Mouse (Mus musculus) limb, embryonic 12.5 days (tissue): ENCODE measurements around the gene Ccdc51. TPM values are rescaled to one million over a fixed set of nuclear protein-coding genes. Genes with fewer than 3 reads are reported as not detected.

Source experiments
- ATAC-seq: fragments of 200-750 bp; cut with Nextera tagmentation; 2 replicates; pipeline ENCODE4 v1.8.0; 2017; ENCODE audit warnings: low read depth, moderate TSS enrichment; ENCODE audit not compliant: insufficient number of reproducible peaks, insufficient read depth, low FRiP score, low TSS enrichment
- H3K27ac ChIP-seq: fragments of 300-500 bp; sonication (generic); 2 replicates; pipeline ENCODE4 v1.5.1; 2016; ENCODE audit warnings: mild to moderate bottlenecking, moderate library complexity
- H3K27me3 ChIP-seq: fragments of 300-500 bp; sonication (generic); 2 replicates; pipeline ENCODE4 v1.6.1; 2016; ENCODE audit warnings: mild to moderate bottlenecking, moderate library complexity
- H3K36me3 ChIP-seq: fragments of 300-500 bp; sonication (generic); 2 replicates; pipeline ENCODE4 v1.6.1; 2016; ENCODE audit warnings: mild to moderate bottlenecking, moderate library complexity
- H3K4me1 ChIP-seq: fragments of 300-500 bp; sonication (generic); replicated peaks from 2 replicates; pipeline ENCODE4 v1.6.1; 2016
- H3K4me2 ChIP-seq: fragments of 300-500 bp; sonication (generic); 2 replicates; pipeline ENCODE4 v1.6.1; 2016; ENCODE audit warnings: mild to moderate bottlenecking, moderate library complexity
- H3K4me3 ChIP-seq: fragments of 300-500 bp; sonication (generic); replicated peaks from 2 replicates; pipeline ENCODE4 v1.5.1; 2016; ENCODE audit warnings: mild to moderate bottlenecking
- H3K9ac ChIP-seq: fragments of 300-500 bp; sonication (generic); replicated peaks from 2 replicates; pipeline ENCODE4 v1.6.1; 2016; ENCODE audit warnings: mild to moderate bottlenecking, moderate library complexity
- H3K9me3 ChIP-seq: fragments of 300-500 bp; sonication (generic); 2 replicates; pipeline ENCODE4 v1.6.1; 2016; ENCODE audit warnings: mild to moderate bottlenecking, moderate library complexity
- WGBS: fragments of 180-500 bp; shearing (Covaris S2); methylation state at CpG from one replicate; pipeline ENCODE4 v1.1.7; 2016; 5-methylcytosine and 5-hydroxymethylcytosine counted together
- polyA plus RNA-seq: library from polyadenylated mRNA; unstranded; fragments of >200 nt; fragmentation: Nextera tagmentation; extraction: Ambion mirVana; gene quantifications from 2 replicates; pipeline ENCODE4 v1.2.1, GENCODE M21; 2016

Ccdc51 gene
- polyA plus RNA-seq, 1 experiment from 2014 or later = 12.8 TPM

- no peak for ATAC-seq
- no peaks in the 10 kb centered on the region for H3K9me3 ChIP-seq
- peak overlapping the region; percentile 100 for H3K27ac ChIP-seq
- peak overlapping the region; percentile 77 for H3K4me3 ChIP-seq
- no peaks in the 10 kb centered on the region for H3K27me3 ChIP-seq
- WGBS = 92% methylated on average over 8 of the region's 8 CpGs
- peaks cover 45% of the 10 kb centered on the region for H3K36me3 ChIP-seq
- H3K4me2 ChIP-seq = peak overlapping the region; percentile 93
- H3K4me1 ChIP-seq = peaks cover 50% of the 10 kb centered on the region
- H3K9ac ChIP-seq = no peak overlapping the region; the same call in 1 of the 2 replicates
Measured at GRCm38 (mm10) chr9:109098366-109098765, 16.1 kb downstream of the Ccdc51 start.

DNA sequence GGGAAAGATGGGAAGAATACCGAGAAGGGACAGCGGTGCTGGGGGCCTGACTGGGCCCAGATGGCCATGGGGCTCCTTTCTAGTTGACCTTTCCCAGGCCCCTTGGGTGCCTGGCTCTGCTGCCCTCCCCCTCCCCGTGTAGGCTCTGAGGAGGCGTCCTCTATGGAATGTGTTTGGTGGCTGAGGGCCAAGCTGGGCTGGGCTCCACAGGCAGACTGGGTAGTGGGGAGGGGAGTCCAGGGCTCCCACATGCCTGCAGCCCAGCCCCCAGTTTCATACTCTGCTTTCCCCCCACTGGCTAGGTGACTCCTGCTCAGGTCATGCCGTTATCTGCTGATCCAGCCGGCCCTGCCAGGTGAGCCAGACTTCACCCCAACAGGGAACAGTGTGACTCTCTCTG is 16.7 kb downstream of the Ccdc51 start:
- Histone ChIP-seq H3K4me2 (peak overlapping the region; percentile 93), H3K36me3 (peaks cover 51% of the 10 kb centered on the region), H3K4me3 (peak overlapping the region; percentile 11; the same call in 1 of the 2 replicates), H3K27me3 (no peaks in the 10 kb centered on the region), H3K4me1 (peaks cover 45% of the 10 kb centered on the region), H3K27ac (peak overlapping the region; percentile 100), H3K9ac (peak overlapping the region; percentile 42), H3K9me3 (no peaks in the 10 kb centered on the region)
- WGBS = 57% methylated on average over 5 of the region's 6 CpGs
- ATAC-seq = no peak

DNA sequence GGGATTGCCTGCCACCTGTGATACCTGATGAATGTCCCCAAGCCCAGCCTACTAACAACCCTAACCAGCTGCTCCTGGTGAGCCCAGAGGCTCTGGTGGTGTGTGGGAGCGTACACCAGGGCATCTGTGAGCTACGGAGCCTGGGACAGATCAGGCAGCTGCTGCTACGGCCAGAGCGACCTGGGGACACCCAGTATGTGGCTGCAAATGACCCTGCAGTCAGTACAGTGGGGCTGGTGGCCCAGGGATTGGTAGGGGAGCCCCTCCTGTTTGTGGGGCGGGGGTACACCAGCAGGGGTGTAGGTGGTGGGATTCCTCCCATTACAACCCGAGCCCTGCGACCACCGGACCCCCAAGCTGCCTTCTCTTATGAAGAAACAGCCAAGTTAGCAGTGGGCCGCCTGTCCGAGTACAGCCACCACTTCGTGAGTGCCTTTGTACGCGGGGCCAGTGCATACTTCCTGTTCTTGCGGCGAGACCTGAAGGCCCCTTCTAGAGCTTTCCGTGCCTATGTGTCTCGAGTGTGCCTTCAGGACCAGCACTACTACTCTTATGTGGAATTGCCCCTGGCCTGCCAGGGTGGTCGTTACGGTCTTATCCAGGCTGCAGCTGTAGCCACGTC is 18.1 kb downstream of the Ccdc51 start:
- no peaks in the 10 kb centered on the region for H3K9me3 ChIP-seq
- H3K27me3 ChIP-seq = no peaks in the 10 kb centered on the region
- ATAC-seq = no peak
- no peak overlapping the region for H3K4me3 ChIP-seq
- WGBS = 85% methylated on average over 20 of the region's 20 CpGs
- H3K4me2 ChIP-seq = no peak overlapping the region
- H3K9ac ChIP-seq = no peak overlapping the region
- peaks cover 44% of the 10 kb centered on the region for H3K4me1 ChIP-seq
- 0 out of 2 replicates have a peak overlapping the region, but pooled peaks have one; percentile 23 for H3K27ac ChIP-seq
- H3K36me3 ChIP-seq = peaks cover 65% of the 10 kb centered on the region

DNA sequence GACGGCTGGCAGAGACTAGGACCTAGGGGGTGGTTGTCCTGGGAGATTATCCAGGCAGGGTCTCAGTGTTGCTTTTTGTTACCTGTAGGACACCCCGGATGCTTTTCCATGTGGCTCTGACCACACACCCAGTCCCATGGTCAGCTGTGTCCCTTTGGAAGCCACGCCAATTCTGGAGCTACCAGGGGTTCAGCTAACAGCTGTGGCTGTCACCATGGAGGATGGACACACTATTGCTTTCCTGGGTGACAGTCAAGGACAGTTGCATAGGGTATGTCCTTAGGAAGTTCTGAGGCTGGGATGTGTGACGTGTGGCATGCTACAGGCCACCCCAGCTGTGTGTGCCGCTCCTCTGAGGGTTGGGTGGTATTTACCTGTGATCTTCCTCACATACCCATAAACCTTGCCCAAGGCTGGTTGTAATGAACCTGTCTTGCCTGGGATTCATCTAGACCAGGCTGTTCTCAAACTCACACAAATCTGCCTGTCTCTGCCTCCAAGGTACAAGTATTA is 19.7 kb downstream of the Ccdc51 start:
- Histone ChIP-seq H3K36me3 (peaks cover 81% of the 10 kb centered on the region), H3K4me1 (peaks cover 47% of the 10 kb centered on the region), H3K9ac (no peak overlapping the region), H3K27ac (no peak overlapping the region), H3K4me3 (no peak overlapping the region), H3K4me2 (no peak overlapping the region), H3K9me3 (no peaks in the 10 kb centered on the region), H3K27me3 (no peaks in the 10 kb centered on the region)
- ATAC-seq = no peak
- WGBS = 91% methylated on average over 5 of the region's 5 CpGs

GRCm38 (mm10) chr9:109102541-109102940 is 20.2 kb downstream of the Ccdc51 start:
- WGBS = 92% methylated on average over 3 of the region's 3 CpGs
- no peak for ATAC-seq
- Histone ChIP-seq H3K27me3 (no peaks in the 10 kb centered on the region), H3K9ac (0 out of 2 replicates have a peak overlapping the region, but pooled peaks have one; percentile 4), H3K4me3 (no peak overlapping the region), H3K27ac (no peak overlapping the region), H3K9me3 (no peaks in the 10 kb centered on the region), H3K4me2 (no peak overlapping the region), H3K36me3 (peaks cover 83% of the 10 kb centered on the region), H3K4me1 (peaks cover 46% of the 10 kb centered on the region)

DNA sequence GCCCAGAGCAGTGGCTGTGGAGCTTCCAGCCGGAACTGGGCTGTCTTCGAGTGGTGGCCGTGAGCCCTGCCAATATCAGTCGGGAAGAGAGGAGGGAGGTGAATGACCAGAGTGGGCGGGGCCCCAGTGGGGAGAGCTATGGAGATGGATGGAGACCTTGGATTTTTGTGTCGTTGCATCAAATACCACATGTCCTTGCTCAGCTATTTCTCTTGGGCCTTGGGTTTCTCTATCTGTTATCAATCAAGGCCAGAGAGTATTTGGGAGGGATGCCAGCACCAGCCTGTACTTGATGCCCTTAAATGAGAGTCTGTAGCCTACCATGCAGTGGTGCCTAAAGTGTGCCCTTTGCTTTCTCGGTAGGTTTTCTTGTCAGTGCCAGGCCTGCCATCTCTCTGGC is 21.0 kb downstream of the Ccdc51 start:
- H3K27ac ChIP-seq = no peak overlapping the region
- no peak overlapping the region for H3K4me3 ChIP-seq
- peaks cover 44% of the 10 kb centered on the region for H3K4me1 ChIP-seq
- H3K9ac ChIP-seq = no peak overlapping the region
- no peak overlapping the region for H3K4me2 ChIP-seq
- 82% methylated on average over 7 of the region's 7 CpGs for WGBS
- ATAC-seq = no peak
- no peaks in the 10 kb centered on the region for H3K9me3 ChIP-seq
- H3K27me3 ChIP-seq = no peaks in the 10 kb centered on the region
- H3K36me3 ChIP-seq = peaks cover 90% of the 10 kb centered on the region

DNA sequence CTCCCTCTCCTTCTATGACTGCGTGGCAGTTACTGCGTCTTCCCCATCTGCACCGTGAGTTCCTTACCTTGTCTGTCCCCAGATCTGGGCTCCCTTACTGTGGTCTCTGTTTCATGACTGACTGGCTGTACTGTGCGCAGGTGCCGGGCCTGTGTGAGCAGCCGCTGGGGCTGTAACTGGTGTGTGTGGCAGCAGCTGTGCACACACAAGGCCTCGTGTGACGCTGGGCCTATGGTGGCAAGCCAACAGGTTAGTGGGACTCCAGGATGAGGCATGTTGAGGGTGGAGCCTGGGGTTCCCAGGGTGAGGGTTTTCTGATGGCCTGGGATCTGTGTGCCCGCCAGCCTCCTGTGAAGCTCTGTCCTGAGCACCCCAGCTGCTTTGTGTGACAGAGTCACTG is 21.8 kb downstream of the Ccdc51 start:
- Histone ChIP-seq H3K27ac (no peak overlapping the region; the same call in 1 of the 2 replicates), H3K27me3 (no peaks in the 10 kb centered on the region), H3K4me3 (no peak overlapping the region), H3K9me3 (no peaks in the 10 kb centered on the region), H3K9ac (no peak overlapping the region), H3K36me3 (peaks cover 95% of the 10 kb centered on the region), H3K4me1 (peaks cover 36% of the 10 kb centered on the region), H3K4me2 (no peak overlapping the region)
- no peak for ATAC-seq
- 89% methylated on average over 9 of the region's 9 CpGs for WGBS

DNA sequence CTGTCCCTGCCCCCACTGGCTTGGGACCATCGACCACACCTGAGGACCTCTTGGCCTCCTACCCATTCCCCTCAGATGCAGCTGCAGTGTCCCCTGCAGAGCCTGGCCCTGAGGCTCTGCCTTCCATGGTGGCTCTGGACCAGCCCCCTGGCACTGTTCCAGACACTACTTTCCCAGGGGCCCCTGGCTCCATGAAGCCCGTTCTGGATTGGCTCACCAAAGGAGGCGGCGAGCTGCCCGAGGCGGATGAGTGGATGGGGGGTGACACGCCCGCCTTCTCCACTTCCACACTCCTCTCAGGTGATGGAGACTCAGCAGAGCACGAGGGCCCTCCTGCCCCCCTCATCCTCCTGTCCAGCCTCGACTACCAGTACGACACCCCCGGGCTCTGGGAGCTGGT is 22.7 kb downstream of the Ccdc51 start:
- H3K4me3 ChIP-seq = no peak overlapping the region
- 82% methylated on average over 12 of the region's 12 CpGs for WGBS
- no peaks in the 10 kb centered on the region for H3K27me3 ChIP-seq
- H3K9me3 ChIP-seq = no peaks in the 10 kb centered on the region
- H3K4me2 ChIP-seq = no peak overlapping the region
- peaks cover 29% of the 10 kb centered on the region for H3K4me1 ChIP-seq
- ATAC-seq = no peak
- peaks cover 95% of the 10 kb centered on the region for H3K36me3 ChIP-seq
- H3K9ac ChIP-seq = no peak overlapping the region
- H3K27ac ChIP-seq = no peak overlapping the region

- Histone ChIP-seq H3K9ac (no peak overlapping the region), H3K9me3 (no peaks in the 10 kb centered on the region), H3K36me3 (peaks cover 95% of the 10 kb centered on the region), H3K4me2 (no peak overlapping the region), H3K27ac (no peak overlapping the region), H3K27me3 (no peaks in the 10 kb centered on the region), H3K4me3 (no peak overlapping the region), H3K4me1 (peaks cover 29% of the 10 kb centered on the region)
- WGBS = 90% methylated on average over 12 of the region's 12 CpGs
- no peak for ATAC-seq
Measured at GRCm38 (mm10) chr9:109105648-109106047, 23.4 kb downstream of the Ccdc51 start.

GRCm38 (mm10) chr9:109107341-109107740 is 25.0 kb downstream of the Ccdc51 start:
- ATAC-seq = no peak; the same call in 1 of the 2 replicates
- Histone ChIP-seq H3K4me3 (no peak overlapping the region), H3K9me3 (no peaks in the 10 kb centered on the region), H3K9ac (no peak overlapping the region), H3K4me2 (no peak overlapping the region), H3K27me3 (no peaks in the 10 kb centered on the region), H3K36me3 (peaks cover 96% of the 10 kb centered on the region), H3K4me1 (peaks cover 29% of the 10 kb centered on the region), H3K27ac (peak overlapping the region; percentile 42)
- WGBS = 29% methylated on average over 5 of the region's 6 CpGs

DNA sequence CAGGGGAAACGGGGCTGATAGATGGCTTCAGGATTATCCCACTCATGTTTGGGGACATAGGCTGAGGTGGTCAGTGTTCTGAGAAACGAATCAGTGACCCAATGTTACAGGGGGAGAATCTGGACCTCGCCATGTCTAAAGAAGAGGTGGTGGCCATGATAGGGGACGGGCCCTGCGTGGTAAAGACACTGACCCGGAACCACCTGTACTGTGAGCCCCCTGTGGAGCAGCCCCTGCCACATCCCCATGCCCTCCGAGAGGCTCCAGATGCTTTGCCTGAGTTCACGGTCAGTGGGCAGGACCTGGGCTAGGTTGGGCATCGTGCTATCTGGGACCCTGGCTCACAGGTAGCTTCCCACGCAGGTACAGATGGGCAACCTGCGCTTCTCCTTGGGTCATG is 27.9 kb downstream of the Ccdc51 start:
- no peak overlapping the region for H3K4me2 ChIP-seq
- H3K27ac ChIP-seq = no peak overlapping the region
- ATAC-seq = no peak
- WGBS = 90% methylated on average over 11 of the region's 11 CpGs
- H3K4me3 ChIP-seq = no peak overlapping the region
- H3K9ac ChIP-seq = no peak overlapping the region
- peaks cover 96% of the 10 kb centered on the region for H3K36me3 ChIP-seq
- peaks cover 22% of the 10 kb centered on the region for H3K4me1 ChIP-seq
- H3K9me3 ChIP-seq = no peaks in the 10 kb centered on the region
- no peaks in the 10 kb centered on the region for H3K27me3 ChIP-seq

GRCm38 (mm10) chr9:109111101-109111500 is 28.8 kb downstream of the Ccdc51 start:
- WGBS = 86% methylated on average over 4 of the region's 4 CpGs
- Histone ChIP-seq H3K4me1 (peaks cover 18% of the 10 kb centered on the region), H3K27me3 (no peaks in the 10 kb centered on the region), H3K9ac (no peak overlapping the region), H3K9me3 (no peaks in the 10 kb centered on the region), H3K4me3 (no peak overlapping the region), H3K27ac (no peak overlapping the region), H3K4me2 (no peak overlapping the region), H3K36me3 (peaks cover 96% of the 10 kb centered on the region)
- no peak for ATAC-seq
